Mouse (Mus musculus) CH12F3 (cell line): Measurements from ENCODE around the gene Ipmk.
"Not testable (repeated sequence)": the region's sequence is repeated elsewhere in the genome, so short reads cannot be mapped to it uniquely, and the experiment has no call there.

Experiments
- in situ Hi-C: fragments of 300-500 bp; cut with MboI; formaldehyde crosslinking; loops from 2 replicates; pipeline ENCODE4 v1.14.3; 2020; ENCODE audit warnings: low sequenced_read_pairs

Ipmk gene

GRCm38 (mm10) chr10:71363858-71364257 lies 16.3 kb downstream of the Ipmk start:
- in situ Hi-C loops, result no loop called here

- in situ Hi-C loops, result no loop called here
Observed at GRCm38 (mm10) chr10:71368128-71368940, 20.8 kb downstream of the Ipmk start.

- in situ Hi-C loops, result no loop called here
Observed at GRCm38 (mm10) chr10:71369466-71369865, 21.9 kb downstream of the Ipmk start.

GRCm38 (mm10) chr10:71371881-71372280 lies 24.3 kb downstream of the Ipmk start:
- in situ Hi-C loops, result no loop called here

- in situ Hi-C loops, result no loop called here
Observed at GRCm38 (mm10) chr10:71373706-71374105, 26.1 kb downstream of the Ipmk start.

- in situ Hi-C loops, result no loop called here
Observed at GRCm38 (mm10) chr10:71376014-71376413, 28.5 kb downstream of the Ipmk start.

GRCm38 (mm10) chr10:71380406-71380805 lies 32.8 kb downstream of the Ipmk start:
- in situ Hi-C loops, result no loop called here

GRCm38 (mm10) chr10:71381471-71382033 lies 34.0 kb downstream of the Ipmk start:
- in situ Hi-C loops, result no loop called here

- in situ Hi-C loops, result no loop called here
Observed at GRCm38 (mm10) chr10:71382109-71382508, 34.5 kb downstream of the Ipmk start.

- in situ Hi-C loops, result no loop called here
Observed at GRCm38 (mm10) chr10:71382858-71383551, 35.4 kb downstream of the Ipmk start.

GRCm38 (mm10) chr10:71383552-71383924 lies 36.0 kb downstream of the Ipmk start:
- in situ Hi-C loops, result not testable (repeated sequence)

GRCm38 (mm10) chr10:71384159-71385044 lies 36.8 kb downstream of the Ipmk start:
- in situ Hi-C loops, result no loop called here

GRCm38 (mm10) chr10:71389311-71389710 lies 41.7 kb downstream of the Ipmk start:
- in situ Hi-C loops, result no loop called here

- in situ Hi-C loops, result loop anchor here (10.0 kb wide), 1 partner anchor 64 kb away; no protein-coding TSS in a partner anchor
Observed at GRCm38 (mm10) chr10:71398383-71399145, 51.0 kb downstream of the Ipmk start.

- in situ Hi-C loops, result loop anchor here (10.0 kb wide), 1 partner anchor 65 kb away; no protein-coding TSS in a partner anchor
Observed at GRCm38 (mm10) chr10:71399399-71399798, 51.8 kb downstream of the Ipmk start.

- in situ Hi-C loops, result loop anchor here (10.0 kb wide), 2 partner anchors 65 to 85 kb away; no protein-coding TSS in a partner anchor
Observed at GRCm38 (mm10) chr10:71399987-71400386, 52.4 kb downstream of the Ipmk start.

- in situ Hi-C loops, result loop anchor here (10.0 kb wide), 1 partner anchor 86 kb away; no protein-coding TSS in a partner anchor
Observed at GRCm38 (mm10) chr10:71400818-71401646, 53.5 kb downstream of the Ipmk start.

GRCm38 (mm10) chr10:71403638-71404037 lies 56.1 kb downstream of the Ipmk start:
- in situ Hi-C loops, result loop anchor here (10.0 kb wide), 1 partner anchor 89 kb away; no protein-coding TSS in a partner anchor
